Mouse (Mus musculus) left cerebral cortex, adult 8-10 months (tissue): ENCODE data around the gene Gm20219. TPM values are rescaled to one million over a fixed set of nuclear protein-coding genes. Genes with fewer than 3 reads are reported as not detected.

ENCODE experiments used
- DNase-seq, 2 experiments: peaks; one replicate each; pipeline ENCODE4 v3.0.0; 2022; ENCODE audit warnings: low spot score in 2 of 2
- total RNA-seq, 4 experiments: library from RNA; stranded (reverse); gene quantifications; 2 replicates each; pipeline ENCODE4 v1.2.4; 2022

Gm20219 gene
- 1 to 10 TPM; 1.1 to 1.8 (median 1.4) TPM for total RNA-seq

GRCm38 (mm10) chr17:56554122-56554551 is at the start of gene Gm20219:
Gm20219 (minus strand) TSS chr17:56554387.
- no peak for DNase-seq

GRCm38 (mm10) chr17:56604070-56604380 is 49.8 kb upstream of the Gm20219 start:
- DNase-seq, result no peak

- DNase-seq, result no peak
Measured at GRCm38 (mm10) chr17:56603186-56604069, 49.2 kb upstream of the Gm20219 start.

GRCm38 (mm10) chr17:56593527-56594271 is 39.5 kb upstream of the Gm20219 start:
- no peak for DNase-seq

- no peak for DNase-seq
Measured at GRCm38 (mm10) chr17:56592553-56592952, 38.4 kb upstream of the Gm20219 start.

- DNase-seq, result no peak
Measured at GRCm38 (mm10) chr17:56588921-56589320, 34.7 kb upstream of the Gm20219 start.

- DNase-seq, result no peak
Measured at GRCm38 (mm10) chr17:56587773-56588172, 33.6 kb upstream of the Gm20219 start.

GRCm38 (mm10) chr17:56585171-56585821 is 31.1 kb upstream of the Gm20219 start:
- DNase-seq, result no peak

- DNase-seq, result peak; percentile 97 to 99
Measured at GRCm38 (mm10) chr17:56584257-56585130, 30.3 kb upstream of the Gm20219 start, which contains the start of the genes Safb2 and Safb. Safb2 (minus strand) TSS chr17:56584585. Safb (plus strand) TSS chr17:56584825.

GRCm38 (mm10) chr17:56583611-56584256 is 29.5 kb upstream of the Gm20219 start:
- DNase-seq, result peak in 1 of 2 experiments; percentile 31

- no peak for DNase-seq
Measured at GRCm38 (mm10) chr17:56583071-56583470, 28.9 kb upstream of the Gm20219 start.

- no peak for DNase-seq
Measured at GRCm38 (mm10) chr17:56572939-56573338, 18.8 kb upstream of the Gm20219 start.

GRCm38 (mm10) chr17:56572154-56572553 is 18.0 kb upstream of the Gm20219 start:
- DNase-seq, result no peak

- DNase-seq, result no peak
Measured at GRCm38 (mm10) chr17:56570287-56570686, 16.1 kb upstream of the Gm20219 start.

- DNase-seq, result no peak
Measured at GRCm38 (mm10) chr17:56567370-56567769, 13.2 kb upstream of the Gm20219 start.

- DNase-seq, result no peak
Measured at GRCm38 (mm10) chr17:56566918-56567317, 12.7 kb upstream of the Gm20219 start.

- DNase-seq, result no peak
Measured at GRCm38 (mm10) chr17:56566293-56566692, 12.1 kb upstream of the Gm20219 start.

- DNase-seq, result no peak
Measured at GRCm38 (mm10) chr17:56561866-56562265, 7.7 kb upstream of the Gm20219 start.

GRCm38 (mm10) chr17:56560131-56560530 is 5.9 kb upstream of the Gm20219 start:
- no peak for DNase-seq

- DNase-seq, result no peak
Measured at GRCm38 (mm10) chr17:56559386-56559785, 5.2 kb upstream of the Gm20219 start.
